Mouse (Mus musculus) stomach, embryonic 14.5 days (tissue): ENCODE measurements around the gene Timm22. TPM values are rescaled to one million over a fixed set of nuclear protein-coding genes. Genes with fewer than 3 reads are reported as not detected.

Experiments used
- ATAC-seq: fragments of 200-750 bp; cut with Nextera tagmentation; 2 replicates; pipeline ENCODE4 v1.8.0; 2017; ENCODE audit warnings: low read depth, moderate TSS enrichment; ENCODE audit not compliant: insufficient number of reproducible peaks, insufficient read depth, low FRiP score
- H3K27ac ChIP-seq: fragments of 300-500 bp; sonication (generic); 2 replicates; pipeline ENCODE4 v1.5.1; 2014; ENCODE audit warnings: mild to moderate bottlenecking, low read length, moderate library complexity, mixed read lengths
- H3K27me3 ChIP-seq: fragments of 300-500 bp; sonication (generic); 2 replicates; pipeline ENCODE4 v1.6.1; 2014; ENCODE audit warnings: low read length, control low read depth, mixed read lengths; ENCODE audit not compliant: control insufficient read depth, insufficient read depth
- H3K36me3 ChIP-seq: fragments of 300-500 bp; sonication (generic); 2 replicates; pipeline ENCODE4 v1.6.1; 2014; ENCODE audit warnings: mild to moderate bottlenecking, control low read depth, low read length, moderate library complexity, mixed read lengths; ENCODE audit not compliant: control insufficient read depth, insufficient read depth
- H3K4me1 ChIP-seq: fragments of 300-500 bp; sonication (generic); 2 replicates; pipeline ENCODE4 v1.6.1; 2014; ENCODE audit warnings: low read length, control low read depth, mixed read lengths; ENCODE audit not compliant: control insufficient read depth, insufficient read depth
- H3K4me2 ChIP-seq: fragments of 300-500 bp; sonication (generic); replicated peaks from 2 replicates; pipeline ENCODE4 v1.6.1; 2014; ENCODE audit warnings: low read depth, low read length, control low read depth
- H3K4me3 ChIP-seq: fragments of 300-500 bp; sonication (generic); 2 replicates; pipeline ENCODE4 v1.5.1; 2014; ENCODE audit warnings: low read depth, low read length, control low read depth
- H3K9ac ChIP-seq: fragments of 300-500 bp; sonication (generic); replicated peaks from 2 replicates; pipeline ENCODE4 v1.6.1; 2014; ENCODE audit warnings: low read depth, mild to moderate bottlenecking, control low read depth, low read length, moderate library complexity, mixed read lengths
- H3K9me3 ChIP-seq: fragments of 300-500 bp; sonication (generic); 2 replicates; pipeline ENCODE4 v1.6.1; 2016; ENCODE audit warnings: low read depth, low read length, control low read depth; ENCODE audit not compliant: control insufficient read depth
- WGBS: fragments of 180-500 bp; shearing (Covaris S2); extraction: QIAGEN DNeasy Blood & Tissue Kit; methylation state at CpG from one replicate; pipeline ENCODE4 v1.1.7; 2014; 5-methylcytosine and 5-hydroxymethylcytosine counted together
- polyA plus RNA-seq: library from polyadenylated mRNA; unstranded; fragments of >200 nt; fragmentation: Nextera tagmentation; extraction: Ambion mirVana; gene quantifications from 2 replicates; pipeline ENCODE4 v1.2.1, GENCODE M21; 2014

Gene Timm22
- polyA plus RNA-seq, 1 experiment from 2014 or later = 115 TPM

GRCm38 (mm10) chr11:76429046-76429445 is 22.3 kb downstream of the Timm22 start:
- no peak overlapping the region for H3K9ac ChIP-seq

GRCm38 (mm10) chr11:76429556-76429955 is 22.8 kb downstream of the Timm22 start:
- ATAC-seq = no peak
- no peaks in the 10 kb centered on the region for H3K9me3 ChIP-seq
- no peak overlapping the region for H3K9ac ChIP-seq
- H3K36me3 ChIP-seq = peaks cover 14% of the 10 kb centered on the region
- H3K27me3 ChIP-seq = no peaks in the 10 kb centered on the region
- H3K4me3 ChIP-seq = no peak overlapping the region
- peaks cover 24% of the 10 kb centered on the region for H3K4me1 ChIP-seq
- WGBS = 56% methylated on average over 7 of the region's 7 CpGs
- no peak overlapping the region for H3K4me2 ChIP-seq
- H3K27ac ChIP-seq = 0 out of 2 replicates have a peak overlapping the region, but pooled peaks have one; percentile 52

More at GRCm38 (mm10) chr11:76429046-76429445, 22.3 kb downstream of the Timm22 start:
- Histone ChIP-seq H3K4me3 (no peak overlapping the region), H3K36me3 (peaks cover 15% of the 10 kb centered on the region), H3K27ac (no peak overlapping the region), H3K4me2 (no peak overlapping the region), H3K9me3 (no peaks in the 10 kb centered on the region), H3K4me1 (peaks cover 21% of the 10 kb centered on the region), H3K27me3 (no peaks in the 10 kb centered on the region)
- WGBS = 55% methylated on average over 4 of the region's 4 CpGs
- ATAC-seq = no peak

- H3K9ac ChIP-seq = no peak overlapping the region
- H3K27ac ChIP-seq = 0 out of 2 replicates have a peak overlapping the region, but pooled peaks have one; percentile 52
- no peak overlapping the region for H3K4me2 ChIP-seq
- H3K36me3 ChIP-seq = peaks cover 8% of the 10 kb centered on the region
- H3K27me3 ChIP-seq = no peaks in the 10 kb centered on the region
- H3K4me1 ChIP-seq = peaks cover 27% of the 10 kb centered on the region
- H3K9me3 ChIP-seq = no peaks in the 10 kb centered on the region
- no peak overlapping the region for H3K4me3 ChIP-seq
- 75% methylated on average over 6 of the region's 6 CpGs for WGBS
- ATAC-seq = no peak
These were observed 23.3 kb downstream of the Timm22 start for GRCm38 (mm10) chr11:76429966-76430631.

GRCm38 (mm10) chr11:76436009-76436408 is 29.3 kb downstream of the Timm22 start:
- Histone ChIP-seq H3K36me3 (peaks cover 11% of the 10 kb centered on the region), H3K9me3 (no peaks in the 10 kb centered on the region), H3K9ac (peak overlapping the region; percentile 18; the same call in 1 of the 2 replicates), H3K4me2 (peak overlapping the region; percentile 61), H3K4me3 (peak overlapping the region; percentile 37; the same call in 1 of the 2 replicates), H3K4me1 (peaks cover 39% of the 10 kb centered on the region), H3K27me3 (no peaks in the 10 kb centered on the region), H3K27ac (no peak overlapping the region)
- WGBS = 69% methylated on average over 5 of the region's 5 CpGs
- no peak for ATAC-seq

GRCm38 (mm10) chr11:76436864-76437437 is 30.2 kb downstream of the Timm22 start:
- H3K27me3 ChIP-seq = no peaks in the 10 kb centered on the region
- peaks cover 39% of the 10 kb centered on the region for H3K4me1 ChIP-seq
- H3K4me3 ChIP-seq = peak overlapping the region; percentile 37
- H3K36me3 ChIP-seq = peaks cover 10% of the 10 kb centered on the region
- peak overlapping the region; percentile 61 for H3K4me2 ChIP-seq
- H3K27ac ChIP-seq = peak overlapping the region; percentile 87
- peak overlapping the region; percentile 57; the same call in 1 of the 2 replicates for H3K9ac ChIP-seq
- WGBS = 9% methylated on average over 28 of the region's 28 CpGs
- H3K9me3 ChIP-seq = no peaks in the 10 kb centered on the region
- peak; percentile 84 for ATAC-seq

- H3K27ac ChIP-seq = peak overlapping the region; percentile 55; the same call in 1 of the 2 replicates
These were observed 32.9 kb downstream of the Timm22 start for GRCm38 (mm10) chr11:76439666-76440065.

GRCm38 (mm10) chr11:76445459-76445858 is 38.7 kb downstream of the Timm22 start:
- H3K27ac ChIP-seq = no peak overlapping the region
- H3K4me2 ChIP-seq = no peak overlapping the region
- H3K27me3 ChIP-seq = no peaks in the 10 kb centered on the region
- ATAC-seq = no peak
- H3K4me3 ChIP-seq = no peak overlapping the region
- H3K36me3 ChIP-seq = peaks cover 11% of the 10 kb centered on the region; the same call in 1 of the 2 replicates
- 46% methylated on average over 8 of the region's 8 CpGs for WGBS
- no peak overlapping the region for H3K9ac ChIP-seq
- peaks cover 22% of the 10 kb centered on the region for H3K4me1 ChIP-seq
- H3K9me3 ChIP-seq = no peaks in the 10 kb centered on the region

More at GRCm38 (mm10) chr11:76439666-76440065, 32.9 kb downstream of the Timm22 start:
- H3K9ac ChIP-seq = no peak overlapping the region
- H3K4me3 ChIP-seq = no peak overlapping the region
- H3K4me2 ChIP-seq = no peak overlapping the region
- no peaks in the 10 kb centered on the region for H3K9me3 ChIP-seq
- H3K27me3 ChIP-seq = no peaks in the 10 kb centered on the region
- H3K4me1 ChIP-seq = peaks cover 36% of the 10 kb centered on the region
- no peak for ATAC-seq
- WGBS = 18% methylated on average over 3 of the region's 3 CpGs
- H3K36me3 ChIP-seq = peaks cover 14% of the 10 kb centered on the region; the same call in 1 of the 2 replicates

GRCm38 (mm10) chr11:76446251-76446650 is 39.5 kb downstream of the Timm22 start:
- H3K9ac ChIP-seq = no peak overlapping the region
- no peak overlapping the region for H3K27ac ChIP-seq
- WGBS = 4% methylated on average over 10 of the region's 10 CpGs
- ATAC-seq = peak; percentile 43; the same call in 1 of the 2 replicates
- H3K27me3 ChIP-seq = no peaks in the 10 kb centered on the region
- no peak overlapping the region for H3K4me3 ChIP-seq
- no peaks in the 10 kb centered on the region for H3K9me3 ChIP-seq
- peaks cover 18% of the 10 kb centered on the region for H3K4me1 ChIP-seq
- H3K4me2 ChIP-seq = no peak overlapping the region
- peaks cover 11% of the 10 kb centered on the region for H3K36me3 ChIP-seq
